Mouse (Mus musculus): ENCODE measurements around the gene Lrrc10b. TPM values are rescaled to one million over a fixed set of nuclear protein-coding genes. Genes with fewer than 3 reads are reported as not detected.

The Lrrc10b gene
- 1.9 and 2.4 TPM in 2 replicates for polyA plus RNA-seq (2015; fragmentation: Nextera tagmentation; extraction: Ambion mirVana)

DNA sequence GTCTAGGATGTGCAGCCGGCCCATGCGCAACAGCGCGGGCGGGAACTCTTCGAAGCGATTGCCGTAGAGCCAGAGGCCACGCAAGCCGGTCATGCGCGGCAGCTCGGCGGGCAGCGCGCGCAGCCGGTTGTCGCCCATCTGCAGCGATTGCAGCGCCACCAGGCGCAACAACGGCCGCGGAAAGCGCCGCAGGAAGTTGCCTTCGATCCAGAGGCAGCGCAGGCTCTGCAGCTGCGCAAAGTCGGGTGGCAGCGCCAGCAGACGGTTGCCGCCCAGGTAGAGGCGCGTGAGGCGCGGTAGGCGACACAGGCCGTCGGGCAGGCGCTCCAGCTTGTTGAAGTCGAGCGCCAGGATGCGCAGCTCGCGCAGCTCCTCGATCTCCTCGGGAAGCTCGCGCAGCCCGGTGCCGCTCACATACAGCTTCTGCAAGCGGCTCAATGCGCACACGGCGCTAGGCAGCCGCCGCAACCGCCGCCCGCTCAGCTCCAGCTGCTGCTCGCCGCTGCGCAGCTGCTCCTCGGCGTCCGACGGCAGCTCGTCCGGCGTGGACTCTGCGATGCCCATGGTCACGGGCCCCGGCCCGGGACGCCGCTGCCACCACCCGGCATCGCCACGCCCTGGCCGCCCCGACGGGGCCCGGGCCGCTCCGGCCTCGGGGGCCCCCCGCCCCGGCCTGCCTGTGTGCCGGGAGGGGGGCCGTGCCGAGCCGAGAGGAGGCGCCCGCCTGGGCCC lies at the start of gene Lrrc10b:
Gene Lrrc10b (minus strand): TSS at position 722 of the 732 bp plus-strand sequence.
- Histone ChIP-seq H3K4me3 (replicated peaks) (peak within 1 kb of the TSS; percentile 47), H3K27ac (replicated peaks) (no peak within 1 kb of the TSS; the same call in 1 of the 2 replicates), H3K4me1 (peaks cover 22% of the 10 kb centered on the region), H3K9me3 (replicated peaks) (no peaks in the 10 kb centered on the region), H3K9ac (peak within 1 kb of the TSS; percentile 21; the same call in 1 of the 2 replicates), H3K36me3 (no peaks in the 10 kb centered on the region), H3K27me3 (peaks cover 75% of the 10 kb centered on the region), H3K4me2 (replicated peaks) (peak within 1 kb of the TSS; percentile 93)
- ATAC-seq (ENCODE audit: insufficient number of reproducible peaks, low FRiP score, low TSS enrichment, low read depth): peak; percentile 41
- WGBS: under 1% methylated on average over 94 of the region's 96 CpGs

DNA sequence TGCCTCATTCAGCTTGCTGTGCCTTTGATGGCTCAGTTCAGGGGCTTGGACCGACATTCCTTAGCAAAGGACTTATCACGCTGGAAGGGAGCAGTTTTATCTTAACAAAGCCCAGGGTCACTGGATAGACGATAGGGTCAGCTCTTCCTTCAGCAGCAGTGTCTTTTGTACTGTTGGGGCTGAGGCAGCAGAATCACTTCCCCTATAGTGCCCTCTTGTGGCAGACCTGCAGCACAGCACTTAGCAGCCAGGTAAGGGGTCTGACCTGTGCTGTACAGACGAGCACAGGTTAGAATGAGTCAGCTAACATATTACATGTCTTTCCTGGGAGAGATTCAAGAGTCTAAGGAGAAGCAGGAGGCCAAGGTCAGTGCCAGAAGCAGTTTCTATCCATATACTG lies 45.3 kb upstream of the Lrrc10b start:
- no peaks in the 10 kb centered on the region for H3K9me3 ChIP-seq (replicated peaks)
- H3K4me1 ChIP-seq: no peaks in the 10 kb centered on the region; the same call in 1 of the 2 replicates
- no peak for ATAC-seq (ENCODE audit: insufficient number of reproducible peaks, low FRiP score, low TSS enrichment, low read depth)
- no peak overlapping the region for H3K27ac ChIP-seq (replicated peaks)
- no peaks in the 10 kb centered on the region for H3K27me3 ChIP-seq
- H3K4me3 ChIP-seq (replicated peaks): no peak overlapping the region
- WGBS: 10% methylated on average over 4 of the region's 4 CpGs
- no peak overlapping the region for H3K4me2 ChIP-seq (replicated peaks)
- H3K9ac ChIP-seq: no peak overlapping the region
- peaks cover 45% of the 10 kb centered on the region for H3K36me3 ChIP-seq

DNA sequence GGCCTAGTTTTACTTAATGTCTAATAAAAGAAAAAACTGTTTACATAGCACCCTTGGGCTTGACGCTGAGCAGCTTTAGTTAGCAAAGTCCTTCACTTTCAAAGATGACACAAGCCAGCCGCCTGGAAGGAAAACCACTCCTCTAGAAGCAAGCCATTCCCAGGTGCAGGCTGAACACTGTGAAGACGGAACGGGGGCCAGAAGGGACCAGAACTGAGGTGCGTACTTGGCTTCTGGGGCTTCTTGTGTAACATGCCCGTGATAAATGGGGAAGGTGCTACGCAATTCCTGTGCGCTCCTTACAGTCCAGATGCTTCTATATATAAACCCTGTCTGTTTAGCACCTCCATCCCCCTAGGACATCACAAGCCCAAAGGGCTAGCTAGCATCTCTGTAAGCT lies 43.3 kb upstream of the Lrrc10b start:
- no peak overlapping the region for H3K4me2 ChIP-seq (replicated peaks)
- ATAC-seq (ENCODE audit: insufficient number of reproducible peaks, low FRiP score, low TSS enrichment, low read depth): no peak
- H3K36me3 ChIP-seq: peaks cover 42% of the 10 kb centered on the region
- H3K4me3 ChIP-seq (replicated peaks): no peak overlapping the region
- H3K4me1 ChIP-seq: no peaks in the 10 kb centered on the region
- H3K27me3 ChIP-seq: no peaks in the 10 kb centered on the region
- 92% methylated on average over 8 of the region's 8 CpGs for WGBS
- no peaks in the 10 kb centered on the region for H3K9me3 ChIP-seq (replicated peaks)
- no peak overlapping the region for H3K27ac ChIP-seq (replicated peaks)
- H3K9ac ChIP-seq: no peak overlapping the region

DNA sequence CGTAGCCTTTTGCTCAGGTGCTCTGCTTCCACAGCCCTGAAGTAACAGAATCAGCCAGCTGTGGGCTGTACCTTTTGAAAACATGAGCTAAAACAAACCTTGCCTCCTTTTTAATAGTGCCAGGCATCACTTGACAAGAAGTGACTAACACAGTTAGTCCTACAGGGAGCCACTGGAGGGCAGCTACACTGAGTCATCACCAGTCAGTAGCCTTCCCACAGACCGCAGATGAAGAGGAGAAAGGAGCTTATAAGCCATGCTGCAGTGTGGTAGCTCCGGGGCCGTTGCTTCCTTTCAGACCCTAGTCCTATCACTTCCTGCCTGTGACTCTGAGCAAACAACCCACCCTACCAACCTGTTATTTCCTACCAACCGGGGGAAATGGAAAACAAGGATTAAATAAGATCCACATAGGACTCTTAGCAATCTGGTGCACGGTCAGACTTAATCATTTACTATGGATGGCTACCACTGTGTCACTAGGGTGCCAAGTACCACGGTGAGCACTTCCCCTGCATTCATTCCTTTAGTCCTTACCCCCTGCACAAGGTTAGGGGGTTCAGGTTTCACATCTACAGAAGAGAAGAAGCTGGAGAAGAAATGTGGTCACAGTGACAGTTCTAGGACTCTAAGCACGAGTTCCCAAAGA lies 40.4 kb upstream of the Lrrc10b start:
- H3K9ac ChIP-seq: no peak overlapping the region
- H3K27me3 ChIP-seq: no peaks in the 10 kb centered on the region
- ATAC-seq (ENCODE audit: insufficient number of reproducible peaks, low FRiP score, low TSS enrichment, low read depth): no peak
- 51% methylated on average over 8 of the region's 8 CpGs for WGBS
- no peaks in the 10 kb centered on the region for H3K4me1 ChIP-seq
- no peak overlapping the region for H3K4me3 ChIP-seq (replicated peaks)
- H3K9me3 ChIP-seq (replicated peaks): no peaks in the 10 kb centered on the region
- H3K27ac ChIP-seq (replicated peaks): no peak overlapping the region
- peaks cover 31% of the 10 kb centered on the region for H3K36me3 ChIP-seq
- H3K4me2 ChIP-seq (replicated peaks): no peak overlapping the region

DNA sequence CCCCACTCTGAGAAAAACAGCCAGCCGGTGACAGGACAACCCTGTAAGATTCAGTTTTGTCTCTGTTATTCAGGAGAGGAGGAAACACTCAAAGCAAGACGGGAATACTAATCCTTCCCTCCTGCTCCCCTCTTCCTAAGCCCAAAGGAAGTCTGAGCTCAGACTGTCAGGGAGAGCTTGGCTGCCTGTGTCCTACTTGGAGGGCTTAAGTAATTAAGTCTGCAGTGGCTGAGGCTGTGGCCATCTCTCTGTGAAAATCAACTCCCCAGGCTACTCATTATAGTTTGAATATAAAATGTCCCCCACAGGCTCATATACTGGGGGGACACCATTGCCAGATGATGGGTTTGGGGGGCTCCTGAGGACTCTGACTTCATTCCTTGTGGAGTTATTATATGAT lies 39.7 kb upstream of the Lrrc10b start:
- peaks cover 29% of the 10 kb centered on the region for H3K36me3 ChIP-seq
- ATAC-seq (ENCODE audit: insufficient number of reproducible peaks, low FRiP score, low TSS enrichment, low read depth): no peak
- H3K9me3 ChIP-seq (replicated peaks): no peaks in the 10 kb centered on the region
- no peak overlapping the region for H3K9ac ChIP-seq
- 56% methylated on average over 2 of the region's 2 CpGs for WGBS
- no peak overlapping the region for H3K4me2 ChIP-seq (replicated peaks)
- H3K4me3 ChIP-seq (replicated peaks): no peak overlapping the region
- no peak overlapping the region for H3K27ac ChIP-seq (replicated peaks)
- no peaks in the 10 kb centered on the region for H3K27me3 ChIP-seq
- no peaks in the 10 kb centered on the region for H3K4me1 ChIP-seq

DNA sequence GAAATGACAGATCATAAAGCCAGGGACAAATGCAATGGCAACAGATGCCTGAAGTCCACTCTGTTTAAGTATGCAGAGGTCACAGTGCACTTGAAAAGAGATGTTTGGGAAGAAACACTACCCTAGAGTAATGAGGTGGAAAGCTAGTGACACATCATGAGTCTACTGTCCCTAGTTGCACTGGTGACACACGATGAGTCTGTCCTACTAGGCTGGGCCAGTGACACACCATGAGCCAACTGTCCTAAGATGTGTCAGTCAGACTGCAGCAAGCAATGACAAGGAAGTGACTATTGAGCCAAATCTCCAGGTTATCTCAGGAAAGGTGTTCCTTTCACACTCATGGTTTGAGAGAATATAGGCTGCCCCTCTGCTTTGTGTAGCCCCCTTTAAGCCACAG lies 38.4 kb upstream of the Lrrc10b start:
- Histone ChIP-seq H3K4me2 (replicated peaks) (no peak overlapping the region), H3K4me1 (no peaks in the 10 kb centered on the region), H3K9me3 (replicated peaks) (no peaks in the 10 kb centered on the region), H3K27me3 (no peaks in the 10 kb centered on the region), H3K9ac (no peak overlapping the region), H3K27ac (replicated peaks) (no peak overlapping the region), H3K36me3 (peaks cover 16% of the 10 kb centered on the region; the same call in 1 of the 2 replicates), H3K4me3 (replicated peaks) (no peak overlapping the region)
- ATAC-seq (ENCODE audit: insufficient number of reproducible peaks, low FRiP score, low TSS enrichment, low read depth): no peak
- 89% methylated on average over 1 of the region's 1 CpGs for WGBS

DNA sequence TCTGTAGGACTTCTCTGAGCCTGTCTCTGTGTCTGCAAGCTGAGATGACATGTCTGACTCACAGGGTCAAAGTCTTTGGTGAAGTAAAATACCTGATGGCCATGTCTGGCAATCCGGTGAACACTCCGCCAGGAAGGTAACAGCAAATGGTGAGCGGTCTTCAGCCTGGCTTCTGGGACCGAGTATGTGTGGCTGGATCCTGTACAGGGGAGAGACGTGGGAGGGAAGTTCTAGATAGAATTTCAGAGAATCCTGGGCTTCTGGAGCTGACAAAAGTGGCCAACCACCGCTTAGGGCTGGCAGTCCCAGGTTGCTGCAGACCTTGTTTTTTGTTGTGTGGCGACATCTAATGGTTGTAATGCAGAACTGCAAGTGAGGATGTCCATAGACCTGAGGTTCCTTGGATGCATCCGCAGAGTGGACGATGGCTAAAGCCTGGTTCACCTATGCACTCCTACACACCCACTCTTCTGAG lies 29.0 kb upstream of the Lrrc10b start:
- no peaks in the 10 kb centered on the region for H3K9me3 ChIP-seq (replicated peaks)
- no peak overlapping the region for H3K9ac ChIP-seq
- H3K27ac ChIP-seq (replicated peaks): no peak overlapping the region
- 23% methylated on average over 9 of the region's 9 CpGs for WGBS
- H3K4me1 ChIP-seq: no peaks in the 10 kb centered on the region
- H3K36me3 ChIP-seq: no peaks in the 10 kb centered on the region
- H3K27me3 ChIP-seq: 0 out of 2 replicates have a peak, but pooled peaks cover 4% of the 10 kb centered on the region
- no peak overlapping the region for H3K4me2 ChIP-seq (replicated peaks)
- ATAC-seq (ENCODE audit: insufficient number of reproducible peaks, low FRiP score, low TSS enrichment, low read depth): peak; percentile 49; the same call in 1 of the 2 replicates
- H3K4me3 ChIP-seq (replicated peaks): no peak overlapping the region

DNA sequence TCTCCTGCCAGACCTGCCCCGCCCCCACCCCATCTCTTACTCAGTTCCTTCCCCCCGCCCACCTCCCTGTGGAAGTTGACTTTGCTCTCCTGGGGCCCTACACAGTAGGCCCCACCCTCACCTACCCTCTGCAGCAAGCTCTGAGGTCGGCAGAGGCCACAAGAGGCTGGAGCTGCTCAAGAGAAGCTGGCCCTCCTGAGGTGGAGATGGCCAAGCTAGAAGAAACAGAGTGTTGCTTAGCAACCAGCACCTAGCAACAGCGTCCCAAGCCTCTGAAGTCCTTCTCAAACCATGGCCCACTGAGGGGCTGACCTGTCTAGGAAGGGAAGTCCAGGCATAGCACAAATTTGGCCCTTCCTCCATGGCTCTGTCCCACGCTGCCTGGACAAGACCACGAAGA lies 25.4 kb upstream of the Lrrc10b start, which contains the start of gene Ppp1r32:
Gene Ppp1r32 (minus strand): TSS at position 226 of the 400 bp plus-strand sequence.
- no peaks in the 10 kb centered on the region for H3K4me1 ChIP-seq
- no peak within 1 kb of the TSS for H3K9ac ChIP-seq
- 45% methylated on average over 6 of the region's 6 CpGs for WGBS
- no peak within 1 kb of the TSS for H3K27ac ChIP-seq (replicated peaks)
- H3K36me3 ChIP-seq: no peaks in the 10 kb centered on the region
- H3K4me3 ChIP-seq (replicated peaks): no peak within 1 kb of the TSS
- H3K27me3 ChIP-seq: 0 out of 2 replicates have a peak, but pooled peaks cover 4% of the 10 kb centered on the region
- H3K9me3 ChIP-seq (replicated peaks): no peaks in the 10 kb centered on the region
- no peak for ATAC-seq (ENCODE audit: insufficient number of reproducible peaks, low FRiP score, low TSS enrichment, low read depth)
- H3K4me2 ChIP-seq (replicated peaks): no peak within 1 kb of the TSS

DNA sequence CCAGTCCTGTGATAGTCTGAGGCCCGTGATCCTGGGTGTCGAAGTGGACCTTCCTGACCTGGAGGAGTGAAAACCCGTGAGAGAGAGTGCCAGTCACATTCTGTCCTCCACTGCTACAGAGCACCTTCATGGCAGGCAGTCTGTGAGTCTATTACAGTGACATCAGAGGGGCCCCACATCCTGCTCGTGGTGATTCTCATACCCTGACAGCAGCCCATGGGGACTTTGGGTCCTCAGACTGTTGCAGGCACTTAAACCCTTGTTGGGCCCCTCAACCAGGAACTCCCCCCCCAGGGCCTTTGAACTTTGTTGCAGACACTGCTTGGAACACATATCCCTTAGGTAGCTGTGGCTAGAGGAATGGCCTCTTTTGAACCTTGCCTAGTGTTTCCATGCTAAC lies 22.3 kb upstream of the Lrrc10b start:
- Histone ChIP-seq H3K4me2 (replicated peaks) (no peak overlapping the region), H3K9ac (no peak overlapping the region), H3K27ac (replicated peaks) (no peak overlapping the region), H3K4me3 (replicated peaks) (no peak overlapping the region), H3K36me3 (no peaks in the 10 kb centered on the region), H3K9me3 (replicated peaks) (no peaks in the 10 kb centered on the region), H3K4me1 (no peaks in the 10 kb centered on the region), H3K27me3 (no peaks in the 10 kb centered on the region)
- no peak for ATAC-seq (ENCODE audit: insufficient number of reproducible peaks, low FRiP score, low TSS enrichment, low read depth)
- WGBS: 50% methylated on average over 4 of the region's 4 CpGs

DNA sequence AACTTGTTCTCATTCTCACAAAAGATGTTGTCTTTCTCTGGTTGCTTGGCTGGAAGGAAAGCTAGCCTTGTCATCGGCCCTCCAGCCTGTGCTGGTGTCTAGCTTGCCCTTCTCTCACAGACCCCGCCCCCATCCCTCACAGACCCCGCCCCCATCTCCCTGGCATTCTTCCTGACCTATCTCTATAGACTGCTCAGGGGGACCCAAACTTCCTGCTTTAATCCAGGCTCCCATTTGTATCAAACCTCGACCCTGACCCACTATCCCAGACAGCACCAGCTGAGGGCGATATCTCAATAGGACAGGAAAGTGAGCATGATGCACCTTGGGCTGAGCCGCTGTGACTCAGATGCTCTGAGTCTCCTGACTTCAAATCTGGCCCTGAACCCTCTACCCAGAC lies 16.5 kb upstream of the Lrrc10b start:
- no peak overlapping the region for H3K4me2 ChIP-seq (replicated peaks)
- H3K9ac ChIP-seq: no peak overlapping the region
- H3K36me3 ChIP-seq: no peaks in the 10 kb centered on the region
- ATAC-seq (ENCODE audit: insufficient number of reproducible peaks, low FRiP score, low TSS enrichment, low read depth): no peak
- H3K9me3 ChIP-seq (replicated peaks): no peaks in the 10 kb centered on the region
- H3K27me3 ChIP-seq: no peaks in the 10 kb centered on the region
- H3K4me1 ChIP-seq: no peaks in the 10 kb centered on the region
- H3K27ac ChIP-seq (replicated peaks): no peak overlapping the region
- 16% methylated on average over 6 of the region's 6 CpGs for WGBS
- H3K4me3 ChIP-seq (replicated peaks): no peak overlapping the region

DNA sequence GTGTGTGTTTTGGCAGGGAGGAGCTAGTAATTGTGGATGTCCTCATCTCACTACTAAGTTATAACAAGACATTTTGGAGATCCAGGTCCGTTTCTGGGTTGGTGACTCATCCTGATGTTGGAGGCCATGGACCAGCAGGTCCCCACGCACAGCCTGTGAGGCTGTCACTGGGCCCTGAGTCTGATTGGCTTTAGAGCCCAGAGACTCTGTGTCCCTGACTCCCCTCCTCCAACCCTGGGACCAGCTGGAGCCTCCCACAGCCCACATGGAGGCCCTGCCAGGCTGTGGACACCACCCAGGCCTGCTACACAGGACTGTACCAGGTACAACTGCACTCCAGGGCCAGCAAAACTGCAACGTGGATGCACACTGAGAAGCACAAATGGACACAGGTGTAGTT lies 15.7 kb upstream of the Lrrc10b start:
- no peaks in the 10 kb centered on the region for H3K36me3 ChIP-seq
- H3K4me1 ChIP-seq: no peaks in the 10 kb centered on the region
- ATAC-seq (ENCODE audit: insufficient number of reproducible peaks, low FRiP score, low TSS enrichment, low read depth): no peak
- H3K4me3 ChIP-seq (replicated peaks): no peak overlapping the region
- H3K4me2 ChIP-seq (replicated peaks): no peak overlapping the region
- no peak overlapping the region for H3K9ac ChIP-seq
- H3K27ac ChIP-seq (replicated peaks): no peak overlapping the region
- no peaks in the 10 kb centered on the region for H3K27me3 ChIP-seq
- WGBS: 68% methylated on average over 3 of the region's 3 CpGs
- no peaks in the 10 kb centered on the region for H3K9me3 ChIP-seq (replicated peaks)

Measured in embryonic facial prominence, embryonic 15.5 days (tissue).